Mouse (Mus musculus) MEL (cell line): ENCODE results near the gene Sub1. TPM values are rescaled to one million over a fixed set of nuclear protein-coding genes. Genes with fewer than 3 reads are reported as not detected.

ENCODE experiments used
- DNase-seq: peaks from one replicate; pipeline ENCODE4 v3.0.0; 2011; ENCODE audit warnings: low read depth, low spot score
- H3K27ac ChIP-seq: 2 replicates; pipeline ENCODE4 v1.5.1; 2012; ENCODE audit warnings: low read depth, mild to moderate bottlenecking, control low read depth, low read length, moderate library complexity; ENCODE audit not compliant: control insufficient read depth
- H3K27me3 ChIP-seq, 2 experiments: fragments of 150-350 bp in 1 of 2; sonication (generic) in 1 of 2; 2 replicates each; pipeline ENCODE4 v1.6.1; 2012; ENCODE audit warnings: low read length in 2 of 2, mild to moderate bottlenecking in 2 of 2, improper control_type of control experiment in 1 of 2, moderate library complexity in 1 of 2; ENCODE audit not compliant: insufficient read depth in 2 of 2, control insufficient read depth in 1 of 2
- H3K36me3 ChIP-seq, 2 experiments: 2 replicates each; pipeline ENCODE4 v1.6.1; 2012 to 2014; ENCODE audit warnings: low read length in 2 of 2, improper control_type of control experiment in 1 of 2, inconsistent platforms in 1 of 2, mild to moderate bottlenecking in 1 of 2; ENCODE audit not compliant: insufficient read depth in 2 of 2, control insufficient read depth in 1 of 2
- H3K4me1 ChIP-seq, 2 experiments: fragments of 150-350 bp in 1 of 2; sonication (generic) in 1 of 2; 2 replicates each; pipeline ENCODE4 v1.6.1; 2012; ENCODE audit warnings: low read length in 2 of 2, improper control_type of control experiment in 1 of 2, mild to moderate bottlenecking in 1 of 2; ENCODE audit not compliant: insufficient read depth in 2 of 2, control insufficient read depth in 1 of 2
- H3K4me3 ChIP-seq, 2 experiments: fragments of 150-350 bp in 1 of 2; sonication (generic) in 1 of 2; 2 replicates each; pipeline ENCODE4 v1.5.1; 2012; ENCODE audit warnings: low read depth in 2 of 2, low read length in 2 of 2, mild to moderate bottlenecking in 2 of 2, moderate library complexity in 2 of 2, control low read depth in 1 of 2, improper control_type of control experiment in 1 of 2; ENCODE audit not compliant: control insufficient read depth in 1 of 2, insufficient read depth in 1 of 2
- H3K79me2 ChIP-seq: 2 replicates; pipeline ENCODE4 v1.6.1; 2012; ENCODE audit warnings: mild to moderate bottlenecking, low read length, moderate library complexity; ENCODE audit not compliant: control insufficient read depth, poor library complexity, insufficient read depth
- H3K9ac ChIP-seq: 2 replicates; pipeline ENCODE4 v1.6.1; 2012; ENCODE audit warnings: low read depth, mild to moderate bottlenecking, control low read depth, low read length, moderate library complexity; ENCODE audit not compliant: control insufficient read depth, poor library complexity, severe bottlenecking
- H3K9me3 ChIP-seq: fragments of 150-350 bp; sonication (generic); replicated peaks from 2 replicates; pipeline ENCODE4 v1.6.1; 2012; ENCODE audit warnings: mild to moderate bottlenecking, low read length, improper control_type of control experiment, moderate library complexity; ENCODE audit not compliant: insufficient read depth
- BHLHE40 ChIP-seq: IDR thresholded peaks from 2 replicates; pipeline ENCODE4 v1.6.1; 2012; ENCODE audit warnings: low read depth, mild to moderate bottlenecking, inconsistent platforms, low read length, improper control_type of control experiment, borderline replicate concordance
- CHD1 ChIP-seq: IDR thresholded peaks from 2 replicates; pipeline ENCODE4 v1.6.1; 2012; ENCODE audit warnings: low read depth, mild to moderate bottlenecking, inconsistent platforms, low read length, improper control_type of control experiment
- CHD2 ChIP-seq: IDR thresholded peaks from 2 replicates; pipeline ENCODE4 v1.6.1; 2011; ENCODE audit warnings: low read length, improper control_type of control experiment
- CTCF ChIP-seq, 3 experiments: IDR thresholded peaks in 2 of 3; conservative IDR thresholded peaks in 1 of 3; 2 replicates each; pipeline ENCODE4 v1.5.1; 2011 to 2012; ENCODE audit warnings: low read length in 3 of 3, low read depth in 2 of 3, mild to moderate bottlenecking in 2 of 3, improper control_type of control experiment in 1 of 3, inconsistent platforms in 1 of 3, mixed read lengths in 1 of 3, moderate library complexity in 1 of 3; ENCODE audit not compliant: control insufficient read depth in 1 of 3, insufficient read depth in 1 of 3, poor library complexity in 1 of 3, severe bottlenecking in 1 of 3
- ELF1 ChIP-seq: IDR thresholded peaks from 2 replicates; pipeline ENCODE4 v1.6.1; 2014; ENCODE audit warnings: low read depth, mild to moderate bottlenecking, inconsistent platforms, low read length, improper control_type of control experiment, moderate library complexity
- EP300 ChIP-seq, 2 experiments: IDR thresholded peaks; 2 replicates each; pipeline ENCODE4 v1.6.1; 2011; ENCODE audit warnings: improper control_type of control experiment in 2 of 2, low read length in 2 of 2, low read depth in 1 of 2, mild to moderate bottlenecking in 1 of 2
- ETS1 ChIP-seq: IDR thresholded peaks from 2 replicates; pipeline ENCODE4 v1.6.1; 2012; ENCODE audit warnings: low read depth, mild to moderate bottlenecking, inconsistent platforms, low read length, improper control_type of control experiment, moderate library complexity
- GABPA ChIP-seq: IDR thresholded peaks from 2 replicates; pipeline ENCODE4 v1.6.1; 2012; ENCODE audit warnings: low read depth, mild to moderate bottlenecking, inconsistent platforms, low read length, improper control_type of control experiment, moderate library complexity
- HCFC1 ChIP-seq: IDR thresholded peaks from 2 replicates; pipeline ENCODE4 v1.6.1; 2012; ENCODE audit warnings: low read depth, mild to moderate bottlenecking, inconsistent platforms, low read length, improper control_type of control experiment, moderate library complexity
- JUND ChIP-seq: IDR thresholded peaks from 2 replicates; pipeline ENCODE4 v1.6.1; 2011; ENCODE audit warnings: low read depth, mild to moderate bottlenecking, improper control_type of control experiment, low read length
- MAFK ChIP-seq: IDR thresholded peaks from 2 replicates; pipeline ENCODE4 v1.6.1; 2011; ENCODE audit warnings: low read depth, mild to moderate bottlenecking, low read length, improper control_type of control experiment, borderline replicate concordance
- MAZ ChIP-seq: IDR thresholded peaks from 2 replicates; pipeline ENCODE4 v1.6.1; 2012; ENCODE audit warnings: low read depth, mild to moderate bottlenecking, inconsistent platforms, low read length, improper control_type of control experiment
- MEF2A ChIP-seq: IDR thresholded peaks from 2 replicates; pipeline ENCODE4 v1.6.1; 2014; ENCODE audit warnings: low read depth, mild to moderate bottlenecking, inconsistent platforms, low read length, improper control_type of control experiment; ENCODE audit not compliant: poor library complexity, insufficient replicate concordance, severe bottlenecking; ENCODE audit errors: extremely low read depth
- MYB ChIP-seq: IDR thresholded peaks from 2 replicates; pipeline ENCODE4 v1.6.1; 2011; ENCODE audit warnings: mild to moderate bottlenecking, low read depth, low read length, improper control_type of control experiment
- NELFE ChIP-seq: IDR thresholded peaks from 2 replicates; pipeline ENCODE4 v1.6.1; 2011; ENCODE audit warnings: low read depth, low read length, improper control_type of control experiment
- POLR2AphosphoS5 ChIP-seq: IDR thresholded peaks from 2 replicates; pipeline ENCODE4 v1.6.1; 2012; ENCODE audit warnings: low read depth, borderline replicate concordance, mild to moderate bottlenecking, inconsistent platforms, low read length, moderate library complexity, mixed read lengths
- RAD21 ChIP-seq: IDR thresholded peaks from 2 replicates; pipeline ENCODE4 v1.6.1; 2011; ENCODE audit warnings: mild to moderate bottlenecking, low read depth, low read length, improper control_type of control experiment
- RCOR1 ChIP-seq: IDR thresholded peaks from 2 replicates; pipeline ENCODE4 v1.6.1; 2012; ENCODE audit warnings: low read depth, mild to moderate bottlenecking, inconsistent platforms, low read length, improper control_type of control experiment
- UBTF ChIP-seq: IDR thresholded peaks from 2 replicates; pipeline ENCODE4 v1.6.1; 2012; ENCODE audit warnings: low read depth, mild to moderate bottlenecking, inconsistent platforms, low read length, improper control_type of control experiment, moderate library complexity, borderline replicate concordance; ENCODE audit not compliant: insufficient read depth
- USF1 ChIP-seq: IDR thresholded peaks from 2 replicates; pipeline ENCODE4 v1.6.1; 2014; ENCODE audit warnings: low read depth, mild to moderate bottlenecking, inconsistent platforms, low read length, improper control_type of control experiment, moderate library complexity
- USF2 ChIP-seq, 2 experiments: IDR thresholded peaks; 2 replicates each; pipeline ENCODE4 v1.6.1; 2011 to 2012; ENCODE audit warnings: improper control_type of control experiment in 2 of 2, low read length in 2 of 2, borderline replicate concordance in 1 of 2, inconsistent platforms in 1 of 2, low read depth in 1 of 2, mild to moderate bottlenecking in 1 of 2; ENCODE audit not compliant: insufficient read depth in 1 of 2
- ZC3H11A ChIP-seq: IDR thresholded peaks from 2 replicates; pipeline ENCODE4 v1.6.1; 2012; ENCODE audit warnings: low read depth, mild to moderate bottlenecking, inconsistent platforms, low read length, improper control_type of control experiment
- ZKSCAN1 ChIP-seq: IDR thresholded peaks from 2 replicates; pipeline ENCODE4 v1.6.1; 2012; ENCODE audit warnings: low read depth, mild to moderate bottlenecking, inconsistent platforms, low read length, improper control_type of control experiment, moderate library complexity
- ZNF384 ChIP-seq: IDR thresholded peaks from 2 replicates; pipeline ENCODE4 v1.6.1; 2012; ENCODE audit warnings: low read depth, mild to moderate bottlenecking, inconsistent platforms, low read length, improper control_type of control experiment
- polyA plus RNA-seq, 2 experiments: library from polyadenylated mRNA; stranded (reverse) in 1 of 2; unstranded in 1 of 2; fragments of >175 nt in 1 of 2; fragments of >200 nt in 1 of 2; gene quantifications; 2 replicates each; pipeline versions ENCODE4 v1.2.1 to v1.2.4; 2012; ENCODE audit warnings: low replicate concordance in 2 of 2, low read depth in 1 of 2; ENCODE audit not compliant: insufficient read length in 2 of 2, insufficient read depth in 1 of 2, missing spikeins in 1 of 2
- total RNA-seq: library from RNA; depleted of rRNA; stranded (reverse); fragments of 300-350 nt; gene quantifications from 2 replicates; pipeline ENCODE4 v1.2.3, GENCODE M21; 2012

Sub1 gene
- total and polyA plus RNA-seq, 3 experiments, result 369 to 710 TPM; not detected in 1

DNA sequence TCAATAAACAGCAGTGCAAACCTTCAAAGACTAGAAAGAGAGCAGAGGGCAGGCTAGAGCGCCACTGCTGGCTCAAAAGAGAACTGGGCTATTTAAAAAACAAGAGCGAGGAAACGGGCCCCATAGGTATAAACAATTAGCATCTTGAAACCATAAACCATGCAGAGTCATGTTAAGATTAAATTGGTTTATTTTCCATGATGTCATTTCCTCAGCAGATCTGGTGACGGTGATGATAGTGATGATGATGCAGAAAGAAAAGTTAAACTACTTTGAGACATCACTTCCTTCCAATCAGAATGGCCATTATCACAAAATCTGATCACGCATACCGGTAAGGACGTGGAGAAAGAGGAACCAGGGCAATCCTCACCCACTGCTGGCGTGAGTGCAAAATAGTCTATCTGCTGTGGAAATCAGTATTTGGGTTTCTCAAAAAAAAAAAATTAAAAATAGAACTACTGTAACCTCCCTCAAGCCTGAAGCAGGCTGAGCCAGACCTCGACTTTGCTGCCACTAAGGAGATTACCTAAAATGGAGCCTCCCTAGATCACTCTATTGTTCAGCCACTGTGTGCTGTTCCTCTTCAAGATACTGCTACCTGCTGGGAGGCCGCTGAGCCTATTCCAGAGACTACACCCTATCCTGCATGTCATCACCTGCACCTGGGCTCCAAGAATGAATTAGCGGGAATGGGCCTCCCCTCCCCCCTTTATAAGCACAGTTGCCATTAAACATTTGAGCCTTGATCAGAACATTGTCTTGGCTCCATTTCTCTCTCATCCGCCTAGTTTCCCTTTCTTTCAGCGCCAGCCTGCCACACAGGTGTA lies 11.4 kb upstream of the Sub1 start (continued):
- TF ChIP-seq POLR2AphosphoS5, result no peak
- no peak for TF ChIP-seq ZKSCAN1
- no peak for TF ChIP-seq CHD1
- peak; percentile 32 to 52 (median 50); a peak in 5 of 6 replicates for TF ChIP-seq CTCF (IDR thresholded peaks at IDR 0.05 in 2 of 3, conservative IDR thresholded peaks at IDR 0.05 in 1 of 3; ENCODE audit: control insufficient read depth in 1 of 3, insufficient read depth in 1 of 3, low read depth in 2 of 3, low read length in 3 of 3, poor library complexity in 1 of 3, severe bottlenecking in 1 of 3)

DNA sequence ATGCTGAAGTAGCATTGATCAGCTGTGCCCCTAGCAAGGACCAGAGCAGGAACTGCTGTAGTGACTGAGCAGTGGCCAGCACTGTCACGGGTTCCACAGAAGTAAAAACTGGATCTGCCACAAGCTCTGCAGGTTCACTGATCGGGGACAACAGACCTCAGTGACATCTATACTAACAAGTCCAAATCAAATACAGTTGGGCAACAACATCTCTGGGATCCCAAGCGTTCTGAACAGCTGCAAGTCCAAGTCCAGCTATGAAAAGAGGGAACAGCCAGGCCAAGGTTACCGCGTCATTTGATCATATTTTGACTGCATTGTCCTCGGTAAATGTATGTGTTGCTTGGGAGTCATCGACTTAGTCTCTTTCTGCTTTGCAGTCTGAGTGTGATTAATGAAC lies 10.6 kb upstream of the Sub1 start:
- Histone ChIP-seq H3K9me3 (no peaks in the 10 kb centered on the region), H3K36me3 (peaks cover 0 to 18% of the 10 kb centered on the region in 2 experiments; a peak in 2 of 4 replicates), H3K27me3 (peaks cover 1 to 5% of the 10 kb centered on the region in 2 experiments), H3K4me3 (no peak overlapping the region), H3K9ac (no peak overlapping the region), H3K4me1 (peaks cover 5 to 28% of the 10 kb centered on the region in 2 experiments), H3K27ac (no peak overlapping the region), H3K79me2 (no peaks in the 10 kb centered on the region)
- DNase-seq, result no peak
- no peak for TF ChIP-seq CHD1
- TF ChIP-seq BHLHE40, result no peak
- TF ChIP-seq ZC3H11A, result no peak
- TF ChIP-seq CTCF (IDR thresholded peaks at IDR 0.05 in 2 of 3, conservative IDR thresholded peaks at IDR 0.05 in 1 of 3; ENCODE audit: control insufficient read depth in 1 of 3, insufficient read depth in 1 of 3, low read depth in 2 of 3, low read length in 3 of 3, poor library complexity in 1 of 3, severe bottlenecking in 1 of 3), result no peak
- no peak for TF ChIP-seq USF1
- no peak for TF ChIP-seq GABPA
- TF ChIP-seq POLR2AphosphoS5, result no peak
- no peak for TF ChIP-seq MEF2A
- TF ChIP-seq UBTF, result no peak
- TF ChIP-seq MAFK, result no peak
- TF ChIP-seq USF2 (IDR thresholded peaks at IDR 0.05; ENCODE audit: borderline replicate concordance in 1 of 2, insufficient read depth in 1 of 2, low read depth in 1 of 2, low read length in 2 of 2), result no peak

DNA sequence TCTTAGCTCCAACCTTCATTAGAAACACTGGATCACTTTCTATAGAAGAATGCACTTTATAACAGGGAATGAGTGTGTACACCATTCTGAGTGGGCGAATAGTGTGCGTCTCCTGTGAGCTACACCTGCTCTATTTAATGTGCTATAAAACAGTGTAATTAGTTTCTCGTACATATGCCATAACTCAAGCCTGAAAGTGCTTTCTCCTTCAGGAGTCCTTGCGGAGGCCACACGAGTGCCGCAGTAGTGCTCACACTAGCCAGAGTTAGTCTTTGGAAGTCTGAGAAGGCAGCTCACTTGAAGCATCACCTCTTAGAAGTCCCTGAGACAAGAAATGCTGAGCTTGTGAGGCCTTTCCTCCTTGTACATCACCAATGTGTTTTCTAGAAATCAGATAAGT lies 9.4 kb upstream of the Sub1 start:
- no peaks in the 10 kb centered on the region for H3K79me2 ChIP-seq
- H3K27ac ChIP-seq, result no peak overlapping the region
- peaks cover 0 to 18% of the 10 kb centered on the region in 2 experiments; a peak in 2 of 4 replicates for H3K36me3 ChIP-seq
- peaks cover 0 to 5% of the 10 kb centered on the region in 2 experiments; a peak in 3 of 4 replicates for H3K27me3 ChIP-seq
- H3K4me3 ChIP-seq, result no peak overlapping the region
- H3K9me3 ChIP-seq, result no peaks in the 10 kb centered on the region
- DNase-seq, result no peak
- no peak overlapping the region for H3K9ac ChIP-seq
- H3K4me1 ChIP-seq, result peaks cover 5 to 28% of the 10 kb centered on the region in 2 experiments
- TF ChIP-seq HCFC1 (no peak), MAZ (no peak), USF1 (no peak), ZKSCAN1 (no peak), ETS1 (no peak), EP300 (IDR thresholded peaks at IDR 0.05; ENCODE audit: low read depth in 1 of 2, low read length in 2 of 2) (no peak), UBTF (no peak), GABPA (no peak), ZNF384 (no peak), RAD21 (no peak), ELF1 (no peak), JUND (no peak), CHD2 (no peak), RCOR1 (no peak), NELFE (no peak), MYB (no peak)
